1 mouse cellular context compared by ENCODE assay signal in genomic region chr5:111329782-111330416, GRCm38 (mm10).
TF ChIP-seq lines count a peak whose summit lies in the region.

No protein-coding gene starts in this region.

TF ChIP-seq in MEL, 35 proteins besides CTCF, POLR2A, EP300 and RAD21 (continued from another document):
- peak; percentile 88; the same call in 1 of the 2 replicates for TF ChIP-seq MYC (IDR thresholded peaks at IDR 0.05; ENCODE audit: low read depth, low read length)
- TF ChIP-seq NELFE (IDR thresholded peaks at IDR 0.05; ENCODE audit: low read depth, low read length) = no peak
- TF ChIP-seq ETS1 (IDR thresholded peaks at IDR 0.05; ENCODE audit: low read depth, low read length) = peak; percentile 47; the same call in 1 of the 2 replicates
- TF ChIP-seq E2F4 (IDR thresholded peaks at IDR 0.05; ENCODE audit: borderline replicate concordance, low read depth, low read length) = no peak
- no peak for TF ChIP-seq USF2 (IDR thresholded peaks at IDR 0.05; ENCODE audit: borderline replicate concordance in 1 of 2, insufficient read depth in 1 of 2, low read depth in 1 of 2, low read length in 2 of 2)
